Mouse (Mus musculus) C2C12 (cell line): ENCODE results near the gene Tmem97.

Source experiments
- CEBPB ChIP-seq: IDR thresholded peaks from one replicate; pipeline ENCODE4 v1.6.1; 2011; ENCODE audit warnings: low read depth, mild to moderate bottlenecking, control low read depth, moderate library complexity
- CTCF ChIP-seq: IDR thresholded peaks from one replicate; pipeline ENCODE4 v1.5.1; 2011; ENCODE audit not compliant: control insufficient read depth, insufficient read depth, insufficient read length
- FOSL1 ChIP-seq: IDR thresholded peaks from one replicate; pipeline ENCODE4 v1.8.0; 2011; ENCODE audit warnings: mild to moderate bottlenecking, low read length; ENCODE audit not compliant: poor library complexity, insufficient read depth, severe bottlenecking
- MYOG ChIP-seq: IDR thresholded peaks from one replicate; pipeline ENCODE4 v1.6.1; 2011; ENCODE audit not compliant: control insufficient read depth, insufficient read length; ENCODE audit errors: extremely low read depth
- USF1 ChIP-seq: IDR thresholded peaks from one replicate; pipeline ENCODE4 v1.6.1; 2011; ENCODE audit warnings: low read depth, mild to moderate bottlenecking, control low read depth, moderate library complexity

GRCm38 (mm10) chr11:78574536-78574935 lies 24.0 kb upstream of the Tmem97 start:
- TF ChIP-seq CTCF, result no peak
- TF ChIP-seq FOSL1, result no peak
- no peak for TF ChIP-seq CEBPB
- TF ChIP-seq USF1, result no peak
- no peak for TF ChIP-seq MYOG
